Mouse (Mus musculus) ES-Bruce4 (cell line): Measurements from ENCODE around the gene Cacna2d3. TPM values are rescaled to one million over a fixed set of nuclear protein-coding genes. Genes with fewer than 3 reads are reported as not detected.

Experiments
- H3K27ac ChIP-seq: 2 replicates; pipeline ENCODE4 v1.5.1; 2012; ENCODE audit warnings: low read length, inconsistent platforms; ENCODE audit not compliant: insufficient read depth
- H3K27me3 ChIP-seq: 2 replicates; pipeline ENCODE4 v1.6.1; 2012; ENCODE audit warnings: mild to moderate bottlenecking, low read length, inconsistent platforms; ENCODE audit not compliant: control insufficient read depth, poor library complexity, insufficient read depth, severe bottlenecking
- H3K36me3 ChIP-seq: 2 replicates; pipeline ENCODE4 v1.6.1; 2012; ENCODE audit warnings: inconsistent platforms, mild to moderate bottlenecking, low read length, moderate library complexity; ENCODE audit not compliant: control insufficient read depth, poor library complexity, insufficient read depth, severe bottlenecking
- H3K4me1 ChIP-seq: one replicate; pipeline ENCODE4 v1.8.1; 2011; ENCODE audit warnings: low read length; ENCODE audit not compliant: control insufficient read depth, insufficient read depth
- H3K4me3 ChIP-seq: 2 replicates; pipeline ENCODE4 v1.5.1; 2011; ENCODE audit warnings: low read depth, mild to moderate bottlenecking, low read length
- H3K9ac ChIP-seq: 2 replicates; pipeline ENCODE4 v1.6.1; 2012; ENCODE audit warnings: low read depth, mild to moderate bottlenecking, inconsistent platforms; ENCODE audit not compliant: poor library complexity, severe bottlenecking
- H3K9me3 ChIP-seq: replicated peaks from 2 replicates; pipeline ENCODE4 v1.6.1; 2012; ENCODE audit warnings: mild to moderate bottlenecking, low read length, inconsistent platforms; ENCODE audit not compliant: control insufficient read depth, poor library complexity, insufficient read depth, severe bottlenecking
- CTCF ChIP-seq: IDR thresholded peaks from one replicate; pipeline ENCODE4 v1.8.1; 2011; ENCODE audit warnings: low read depth, low read length
- EP300 ChIP-seq: IDR thresholded peaks from 2 replicates; pipeline ENCODE4 v1.6.1; 2011; ENCODE audit warnings: low read depth, low read length; ENCODE audit not compliant: insufficient read depth
- POLR2A ChIP-seq: IDR thresholded peaks from one replicate; pipeline ENCODE4 v1.8.1; 2011; ENCODE audit warnings: low read length; ENCODE audit not compliant: insufficient read depth
- polyA plus RNA-seq: library from polyadenylated mRNA; stranded (reverse); fragments of >200 nt; gene quantifications from 2 replicates; pipeline ENCODE4 v1.2.4, GENCODE M21; 2011; ENCODE audit warnings: low read depth; ENCODE audit not compliant: missing spikeins, insufficient read depth, insufficient read length

Gene Cacna2d3
- polyA plus RNA-seq, 1 experiment, result not detected

DNA sequence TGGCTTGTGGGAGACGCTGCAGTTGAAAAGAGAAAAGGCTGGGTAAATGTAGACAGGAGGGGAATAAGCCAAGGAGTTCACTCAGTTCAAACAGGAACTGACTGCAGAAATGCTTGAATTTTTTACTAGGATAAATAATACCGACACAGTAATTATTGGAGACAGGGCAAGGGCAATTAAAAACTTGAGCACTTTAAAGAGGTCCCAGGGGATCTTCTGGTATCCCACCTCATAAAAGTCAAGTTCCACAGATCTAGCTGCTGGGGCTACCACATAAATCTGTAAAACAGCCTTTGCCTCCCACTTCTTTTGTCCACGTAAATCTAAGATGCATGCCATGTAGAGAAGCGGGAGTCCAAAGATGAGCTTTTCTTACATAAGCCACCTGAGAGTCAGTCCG, 109.2 kb downstream of the Cacna2d3 start:
- Histone ChIP-seq H3K4me1 (no peaks in the 10 kb centered on the region), H3K36me3 (no peaks in the 10 kb centered on the region), H3K27me3 (no peaks in the 10 kb centered on the region), H3K9ac (no peak overlapping the region), H3K4me3 (no peak overlapping the region), H3K27ac (no peak overlapping the region), H3K9me3 (no peaks in the 10 kb centered on the region)
- TF ChIP-seq CTCF (no peak), POLR2A (no peak), EP300 (no peak)

DNA sequence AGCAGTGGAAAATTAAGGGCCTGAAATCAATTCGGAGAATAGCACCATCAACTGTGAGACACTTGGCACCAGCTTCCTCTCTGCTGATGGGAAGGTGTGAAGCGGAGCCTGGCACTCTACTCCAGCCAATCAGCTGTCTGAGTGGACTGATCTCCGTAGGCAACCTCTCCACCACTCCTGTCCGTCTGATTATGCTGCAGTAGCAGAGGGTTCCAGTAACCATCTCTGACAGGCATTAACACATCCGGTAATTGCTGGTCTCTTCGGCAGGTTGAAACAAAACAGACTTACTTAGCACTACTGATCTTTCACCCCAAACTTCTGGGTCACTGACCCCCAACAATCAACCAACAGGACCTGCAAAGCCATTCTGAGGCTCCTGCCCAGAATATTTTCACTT, 112.9 kb downstream of the Cacna2d3 start:
- Histone ChIP-seq H3K27ac (no peak overlapping the region), H3K4me3 (no peak overlapping the region)
- no peak for TF ChIP-seq POLR2A
- no peak for TF ChIP-seq CTCF
- no peak for TF ChIP-seq EP300

DNA sequence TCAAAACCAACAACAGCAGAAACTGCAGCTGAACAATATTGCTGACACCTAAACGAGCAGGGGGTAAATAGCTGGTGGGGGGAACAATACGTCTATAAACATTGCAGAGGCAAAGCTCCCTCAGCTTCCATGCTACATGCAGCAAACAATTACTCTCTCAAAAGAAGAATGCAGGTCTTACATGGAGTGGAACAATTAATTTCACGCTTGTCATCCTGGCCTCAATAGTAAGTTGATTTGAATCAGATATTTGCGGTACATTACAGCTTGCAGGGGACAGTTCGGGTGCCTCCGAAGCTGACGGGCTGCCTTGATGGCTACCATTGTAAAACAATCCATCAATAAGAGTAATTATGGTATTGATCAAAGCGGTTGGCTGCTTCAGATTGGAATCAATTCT, 122.2 kb downstream of the Cacna2d3 start:
- Histone ChIP-seq H3K4me1 (no peaks in the 10 kb centered on the region), H3K9me3 (no peaks in the 10 kb centered on the region), H3K4me3 (no peak overlapping the region), H3K27ac (no peak overlapping the region), H3K9ac (no peak overlapping the region), H3K36me3 (no peaks in the 10 kb centered on the region), H3K27me3 (no peaks in the 10 kb centered on the region)
- TF ChIP-seq CTCF (no peak), EP300 (no peak), POLR2A (no peak)

More for the DNA sequence above, 112.9 kb downstream of the Cacna2d3 start:
- H3K36me3 ChIP-seq, result no peaks in the 10 kb centered on the region
- no peak overlapping the region for H3K9ac ChIP-seq
- no peaks in the 10 kb centered on the region for H3K27me3 ChIP-seq
- H3K9me3 ChIP-seq, result no peaks in the 10 kb centered on the region
- no peaks in the 10 kb centered on the region for H3K4me1 ChIP-seq

DNA sequence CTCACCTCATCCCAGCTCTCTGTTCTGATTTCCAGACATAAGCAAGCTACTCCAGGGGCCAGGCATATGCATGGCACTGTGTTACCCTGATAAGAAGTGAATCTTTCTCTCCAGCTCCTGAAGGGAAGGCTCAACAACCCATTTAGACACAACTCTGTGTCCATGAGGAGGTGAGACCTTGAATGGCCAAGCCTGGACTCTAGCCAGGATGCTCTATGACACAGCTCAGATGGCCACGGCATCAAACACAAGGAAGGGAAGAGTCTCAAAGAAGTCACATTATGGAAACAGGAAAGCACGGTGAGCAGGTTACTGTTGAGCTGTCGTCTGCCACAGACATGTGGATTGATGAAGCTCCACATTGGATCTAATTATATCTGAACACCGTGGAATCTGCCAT, 128.8 kb downstream of the Cacna2d3 start:
- no peak overlapping the region for H3K27ac ChIP-seq
- H3K36me3 ChIP-seq, result no peaks in the 10 kb centered on the region
- H3K4me3 ChIP-seq, result no peak overlapping the region
- H3K27me3 ChIP-seq, result no peaks in the 10 kb centered on the region
- TF ChIP-seq POLR2A, result no peak
- H3K9ac ChIP-seq, result no peak overlapping the region
- no peaks in the 10 kb centered on the region for H3K9me3 ChIP-seq
- H3K4me1 ChIP-seq, result no peaks in the 10 kb centered on the region

DNA sequence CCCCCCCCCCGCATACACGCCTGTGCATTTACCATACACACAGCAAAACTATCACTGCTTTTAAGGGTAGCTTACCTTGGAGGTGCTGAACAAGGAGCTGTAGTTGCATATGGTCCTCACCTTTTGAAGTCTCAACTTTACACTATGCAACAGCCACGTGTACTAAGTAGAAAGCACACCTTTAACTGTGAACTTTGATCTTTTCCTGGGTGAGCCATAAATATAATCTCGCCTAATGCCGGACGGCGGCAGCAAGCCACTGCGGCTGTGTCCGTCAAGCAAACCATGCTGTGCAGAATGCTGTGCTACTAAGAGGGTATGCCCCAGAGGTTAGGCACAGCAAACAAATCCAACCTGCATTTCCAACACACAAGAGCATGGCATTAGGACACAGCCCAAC, 132.0 kb downstream of the Cacna2d3 start:
- H3K36me3 ChIP-seq, result no peaks in the 10 kb centered on the region
- TF ChIP-seq EP300 (no peak), CTCF (no peak), POLR2A (no peak)
- no peaks in the 10 kb centered on the region for H3K27me3 ChIP-seq
- H3K27ac ChIP-seq, result no peak overlapping the region
- H3K4me1 ChIP-seq, result no peaks in the 10 kb centered on the region
- H3K9me3 ChIP-seq, result no peaks in the 10 kb centered on the region
- H3K9ac ChIP-seq, result no peak overlapping the region
- no peak overlapping the region for H3K4me3 ChIP-seq

DNA sequence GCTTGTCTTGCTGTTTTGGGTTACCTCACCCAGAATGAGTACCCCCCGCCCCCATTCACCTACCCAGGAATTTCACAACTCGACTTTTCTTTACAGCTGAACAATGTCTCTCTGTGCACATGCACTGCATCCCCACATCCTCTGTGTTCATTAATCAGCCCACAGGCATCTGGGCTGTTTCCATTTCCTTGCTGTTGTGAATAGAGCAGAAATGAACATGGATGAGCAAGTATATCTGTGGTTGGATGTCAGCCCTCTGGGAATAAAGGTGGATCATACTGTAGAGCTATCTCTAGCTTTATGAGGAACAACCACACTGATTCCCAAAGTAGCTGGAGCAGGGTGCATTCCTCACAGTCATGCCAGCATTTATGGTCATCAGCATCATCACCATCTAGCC, 139.7 kb downstream of the Cacna2d3 start:
- Histone ChIP-seq H3K4me3 (no peak overlapping the region), H3K36me3 (no peaks in the 10 kb centered on the region), H3K27me3 (no peaks in the 10 kb centered on the region; the same call in 1 of the 2 replicates), H3K9me3 (no peaks in the 10 kb centered on the region), H3K4me1 (no peaks in the 10 kb centered on the region), H3K9ac (no peak overlapping the region), H3K27ac (no peak overlapping the region)
- TF ChIP-seq POLR2A, result no peak

DNA sequence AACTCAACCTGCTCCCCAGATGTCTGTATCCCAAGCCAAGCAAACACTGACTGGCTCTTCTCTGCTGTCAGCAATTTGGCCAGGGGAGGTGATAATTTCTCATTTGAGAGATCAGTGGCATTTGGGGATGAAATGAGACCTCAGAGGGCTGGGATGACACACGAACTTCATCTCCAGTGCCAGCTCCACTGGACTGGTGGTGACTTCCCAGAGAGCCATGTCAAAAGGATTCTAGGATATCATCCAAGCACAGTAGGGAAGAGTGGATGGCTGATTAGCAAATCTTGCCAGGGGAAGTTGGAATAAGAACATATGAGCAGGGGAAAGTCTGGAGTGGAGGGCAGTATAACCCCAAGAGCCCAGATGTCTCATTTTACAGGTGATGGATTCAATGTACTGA, 143.9 kb downstream of the Cacna2d3 start:
- TF ChIP-seq CTCF (no peak), EP300 (no peak), POLR2A (no peak)
- no peaks in the 10 kb centered on the region for H3K9me3 ChIP-seq
- no peaks in the 10 kb centered on the region for H3K4me1 ChIP-seq
- H3K4me3 ChIP-seq, result no peak overlapping the region
- H3K9ac ChIP-seq, result no peak overlapping the region
- H3K27me3 ChIP-seq, result no peaks in the 10 kb centered on the region; the same call in 1 of the 2 replicates
- H3K36me3 ChIP-seq, result no peaks in the 10 kb centered on the region
- H3K27ac ChIP-seq, result no peak overlapping the region
